ENCODE assay signal across 8 mouse cellular contexts in genomic region chr2:52425523-52425795, GRCm38 (mm10). TPM values are rescaled to one million over a fixed set of nuclear protein-coding genes. Genes with fewer than 3 reads are reported as not detected.
DNase-seq lines count a peak whose midpoint lies in the region; ATAC-seq and TF ChIP-seq lines count a peak whose summit lies in the region.

No protein-coding gene starts in this region.

- no peaks in the 10 kb centered on the region for H3K36me3 ChIP-seq in kidney, adult 2 months (ENCODE audit: control insufficient read depth, insufficient read depth, low read length)
- H3K36me3 ChIP-seq in hindbrain, postnatal 0 days (ENCODE audit: insufficient read depth, low read length), result no peaks in the 10 kb centered on the region
- H3K36me3 ChIP-seq in midbrain, embryonic 14.5 days (ENCODE audit: control insufficient read depth, insufficient read depth, low read length), result no peaks in the 10 kb centered on the region

- no peak for TF ChIP-seq CTCF in kidney, adult 2 months (conservative IDR thresholded peaks at IDR 0.05; ENCODE audit: insufficient read depth, insufficient read length, low read depth, low read length)
- no peak for TF ChIP-seq CTCF in cortical plate, adult 2 months (IDR thresholded peaks at IDR 0.05; ENCODE audit: extremely low read depth, insufficient read depth, low read length)
- no peak for TF ChIP-seq CTCF in hindbrain, postnatal 0 days (IDR thresholded peaks at IDR 0.05; ENCODE audit: low read depth)

- H3K9me3 ChIP-seq in hindbrain, postnatal 0 days (ENCODE audit: low read length), result no peaks in the 10 kb centered on the region
- H3K9me3 ChIP-seq in midbrain, embryonic 14.5 days (ENCODE audit: control insufficient read depth, low read length), result no peaks in the 10 kb centered on the region

- whole genome bisulfite sequencing in kidney, adult 2 months, result 11% methylated on average over 10 of the region's 10 CpGs
- WGBS in hindbrain, postnatal 0 days, result 28% methylated on average over 10 of the region's 10 CpGs
- WGBS in midbrain, embryonic 14.5 days, result 27% methylated on average over 10 of the region's 10 CpGs

- H3K27me3 ChIP-seq in kidney, adult 2 months (replicated peaks; ENCODE audit: control insufficient read depth, insufficient read depth, low read length), result no peaks in the 10 kb centered on the region
- H3K27me3 ChIP-seq in hindbrain, postnatal 0 days (ENCODE audit: insufficient read depth, low read length), result no peaks in the 10 kb centered on the region
- no peaks in the 10 kb centered on the region for H3K27me3 ChIP-seq in midbrain, embryonic 14.5 days (ENCODE audit: control insufficient read depth, insufficient read depth, low read length)

- peak overlapping the region; percentile 63 for H3K4me3 ChIP-seq in kidney, adult 2 months (ENCODE audit: insufficient read depth, low read depth, low read length)
- peak overlapping the region; percentile 93 for H3K4me3 ChIP-seq in cortical plate, adult 2 months (ENCODE audit: insufficient read depth, low read length)
- peak overlapping the region; percentile 65 for H3K4me3 ChIP-seq in hindbrain, postnatal 0 days (ENCODE audit: low read length)
- H3K4me3 ChIP-seq in midbrain, embryonic 14.5 days (replicated peaks; ENCODE audit: low read depth, low read length), result peak overlapping the region; percentile 93

- peaks cover 19% of the 10 kb centered on the region for H3K4me1 ChIP-seq in kidney, adult 2 months (ENCODE audit: control insufficient read depth, insufficient read depth, low read length)
- H3K4me1 ChIP-seq in cortical plate, adult 2 months (ENCODE audit: control insufficient read depth, insufficient read depth, low read length), result peaks cover 5% of the 10 kb centered on the region
- H3K4me1 ChIP-seq in hindbrain, postnatal 0 days (ENCODE audit: insufficient read depth, low read length), result peaks cover 8% of the 10 kb centered on the region; the same call in 1 of the 2 replicates
- peaks cover 19% of the 10 kb centered on the region for H3K4me1 ChIP-seq in midbrain, embryonic 14.5 days (ENCODE audit: control insufficient read depth, insufficient read depth, low read length)

- no peak for DNase-seq in kidney, adult 2 months
- DNase-seq in kidney, adult 18-20 months, result no peak
- DNase-seq in hindbrain, postnatal 0 days (ENCODE audit: low spot score), result no peak
- no peak for DNase-seq in midbrain, embryonic 14.5 days
- DNase-seq in cerebellum, adult 9-10 months, result no peak
- no peak for DNase-seq in T-cell, adult 2 months (ENCODE audit: low spot score)
- DNase-seq in urinary bladder, postnatal 14 days (ENCODE audit: low spot score), result no peak

- peak overlapping the region; percentile 46; the same call in 1 of the 2 replicates for H3K27ac ChIP-seq in kidney, adult 2 months (ENCODE audit: insufficient read depth, low read depth, low read length)
- H3K27ac ChIP-seq in cortical plate, adult 2 months (ENCODE audit: insufficient read depth, low read length), result no peak overlapping the region
- peak overlapping the region; percentile 87; the same call in 1 of the 2 replicates for H3K27ac ChIP-seq in hindbrain, postnatal 0 days
- no peak overlapping the region for H3K27ac ChIP-seq in midbrain, embryonic 14.5 days (replicated peaks; ENCODE audit: low read depth, low read length)

- peak overlapping the region; percentile 78 for H3K9ac ChIP-seq in hindbrain, postnatal 0 days (replicated peaks; ENCODE audit: low read length)
- H3K9ac ChIP-seq in midbrain, embryonic 14.5 days (replicated peaks; ENCODE audit: low read length), result peak overlapping the region; percentile 38

- no peak for ATAC-seq in hindbrain, postnatal 0 days
- 0 out of 2 replicates have a peak, but pooled peaks have one; percentile 3 for ATAC-seq in midbrain, embryonic 14.5 days (ENCODE audit: low FRiP score, low TSS enrichment)

- no peak for TF ChIP-seq POLR2A in kidney, adult 2 months (IDR thresholded peaks at IDR 0.05; ENCODE audit: low read depth, low read length)
- no peak for TF ChIP-seq POLR2A in cortical plate, adult 2 months (IDR thresholded peaks at IDR 0.05; ENCODE audit: extremely low read depth, insufficient read depth, low read length)

- peak overlapping the region; percentile 57 for H3K4me2 ChIP-seq in hindbrain, postnatal 0 days (ENCODE audit: low read depth, low read length)
- peak overlapping the region; percentile 71 for H3K4me2 ChIP-seq in midbrain, embryonic 14.5 days (ENCODE audit: low read length)

RNA-seq across cellular contexts. Expression of gene Arl5a, which starts 0.8 kb away (rescaled TPM):
- polyA plus RNA-seq in kidney, adult 2 months (2012; rRNA removed), result 12.4 and 14.7 TPM in 2 replicates
- polyA plus RNA-seq in cortical plate, adult 2 months (2012; rRNA removed), result 41.8 TPM in 2 replicates
- 51.0 and 53.2 TPM in 2 replicates for total RNA-seq in hindbrain, postnatal 0 days (2014; rRNA removed)
- polyA plus RNA-seq in hindbrain, postnatal 0 days (2015; fragmentation: Nextera tagmentation; extraction: Ambion mirVana), result 25.6 and 28.0 TPM in 2 replicates
- 40.8 and 66.2 TPM in 2 replicates for polyA plus RNA-seq in midbrain, embryonic 14.5 days (2014; fragmentation: Nextera tagmentation; extraction: Ambion mirVana)

RNA-seq across cellular contexts. Expression of gene Neb, which starts 47.2 kb away (rescaled TPM):
- polyA plus RNA-seq in kidney, adult 2 months (2012; rRNA removed), result 0.12 and 5.9 TPM in 2 replicates
- 0.71 and 0.87 TPM in 2 replicates for polyA plus RNA-seq in cortical plate, adult 2 months (2012; rRNA removed)
- total RNA-seq in hindbrain, postnatal 0 days (2014; rRNA removed), result 1.2 and 2.5 TPM in 2 replicates
- polyA plus RNA-seq in hindbrain, postnatal 0 days (2015; fragmentation: Nextera tagmentation; extraction: Ambion mirVana), result 0.38 and 0.58 TPM in 2 replicates
- polyA plus RNA-seq in midbrain, embryonic 14.5 days (2014; fragmentation: Nextera tagmentation; extraction: Ambion mirVana), result 0.18 and 0.45 TPM in 2 replicates

Comparison
In these comparisons a context has a peak if more than half of its experiments do, and no peak if none do; other contexts are left out.
1. H3K27ac ChIP-seq: peak in kidney, adult 2 months (single experiment) and hindbrain, postnatal 0 days (single experiment); none in cortical plate, adult 2 months (single experiment) and midbrain, embryonic 14.5 days (single experiment).
2. Peak in every context shown above with its lines, with median percentiles within 50 percentile points of each other: H3K4me3 ChIP-seq.